Mouse (Mus musculus): Measurements from ENCODE around the gene Tdrd5. TPM values are rescaled to one million over a fixed set of nuclear protein-coding genes. Genes with fewer than 3 reads are reported as not detected.

The Tdrd5 gene
- polyA plus RNA-seq, 1 experiment = not detected

DNA sequence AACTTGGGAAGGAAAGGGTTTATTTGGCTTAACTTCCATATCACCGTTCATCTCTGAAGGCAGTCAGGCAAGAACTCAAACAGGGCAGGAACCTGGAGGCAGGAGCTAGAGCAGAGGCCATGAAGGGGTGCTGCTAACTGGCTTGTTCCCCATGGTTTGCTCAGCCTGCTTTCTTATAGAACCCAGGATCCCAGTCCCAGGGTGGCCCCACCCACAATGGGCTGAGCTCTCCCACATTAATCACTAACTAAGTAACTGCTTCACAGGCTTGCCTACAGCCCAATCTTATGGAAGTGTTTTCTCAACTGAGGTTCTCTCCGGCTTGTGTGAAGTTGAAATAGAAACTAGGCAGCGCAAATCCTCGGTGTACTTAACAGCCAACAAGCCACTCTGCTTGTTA lies 74.7 kb downstream of the Tdrd5 start:
- H3K4me1 ChIP-seq (ENCODE audit: control insufficient read depth, insufficient read depth, insufficient read length, low read length) = no peaks in the 10 kb centered on the region
- no peak overlapping the region for H3K4me3 ChIP-seq (ENCODE audit: insufficient read depth, low read depth, low read length)
- H3K27ac ChIP-seq (replicated peaks; ENCODE audit: low read depth, low read length) = no peak overlapping the region

DNA sequence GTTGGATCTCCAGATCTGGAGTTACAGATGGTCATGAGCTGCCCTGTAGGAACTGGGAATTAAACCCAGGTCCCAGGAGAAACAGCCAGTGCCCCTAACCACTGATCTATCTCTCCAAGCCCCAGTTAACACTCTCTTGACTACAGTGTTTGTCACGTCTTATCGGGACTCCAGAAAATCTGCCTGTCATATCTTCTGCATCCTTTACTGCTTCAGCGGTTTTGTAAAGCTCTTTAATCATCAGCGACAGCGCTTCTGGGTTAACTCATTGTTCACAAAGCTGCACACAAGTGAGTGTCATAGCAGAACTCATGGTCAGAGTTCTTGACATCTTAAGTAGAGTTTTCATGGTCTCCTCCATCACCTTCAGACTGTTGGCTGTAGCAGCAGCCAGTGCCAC lies 76.6 kb downstream of the Tdrd5 start:
- Histone ChIP-seq H3K4me1 (ENCODE audit: control insufficient read depth, insufficient read depth, insufficient read length, low read length) (peaks cover 9% of the 10 kb centered on the region; the same call in 1 of the 2 replicates), H3K4me3 (ENCODE audit: insufficient read depth, low read depth, low read length) (no peak overlapping the region), H3K27ac (replicated peaks; ENCODE audit: low read depth, low read length) (no peak overlapping the region)

DNA sequence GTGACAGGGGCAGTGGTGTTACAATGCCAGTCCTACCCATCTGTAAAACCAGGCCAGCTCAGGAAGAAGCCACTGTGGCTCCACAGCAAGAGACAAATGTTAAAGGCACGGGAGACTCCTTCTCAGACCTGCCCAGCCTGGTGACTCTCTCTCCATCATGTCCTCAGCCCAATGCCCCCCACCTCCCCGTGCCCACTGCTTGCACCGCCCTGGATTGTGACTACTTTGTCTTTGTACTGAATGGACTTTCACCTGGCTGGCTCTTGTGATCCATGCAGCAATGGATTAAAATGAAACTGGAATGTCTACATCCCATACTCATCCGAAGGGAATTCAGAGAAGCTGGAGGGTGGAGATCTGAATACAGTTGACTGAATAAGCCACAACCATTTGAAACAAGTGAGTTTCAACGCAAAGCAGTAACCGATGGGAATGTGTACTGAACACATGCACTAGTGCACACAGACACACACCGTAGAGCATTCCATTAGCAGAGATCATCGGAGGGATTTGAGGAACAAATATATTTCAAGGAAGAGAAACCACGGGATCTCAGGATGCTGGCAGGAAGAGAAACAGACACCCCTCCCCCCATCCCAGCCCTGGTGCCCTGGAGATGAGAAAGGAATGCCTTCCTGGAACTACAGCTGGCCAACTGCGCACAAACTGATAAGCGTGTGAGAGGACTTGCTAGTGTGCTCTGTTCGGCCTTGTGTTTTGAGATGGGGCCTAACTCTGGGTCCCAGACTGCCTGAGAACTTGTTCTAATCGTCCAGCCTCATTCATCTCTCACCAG lies 81.1 kb downstream of the Tdrd5 start:
- peaks cover 15% of the 10 kb centered on the region; the same call in 1 of the 2 replicates for H3K4me1 ChIP-seq (ENCODE audit: control insufficient read depth, insufficient read depth, insufficient read length, low read length)
- no peak overlapping the region for H3K27ac ChIP-seq (replicated peaks; ENCODE audit: low read depth, low read length)
- no peak overlapping the region for H3K4me3 ChIP-seq (ENCODE audit: insufficient read depth, low read depth, low read length)

DNA sequence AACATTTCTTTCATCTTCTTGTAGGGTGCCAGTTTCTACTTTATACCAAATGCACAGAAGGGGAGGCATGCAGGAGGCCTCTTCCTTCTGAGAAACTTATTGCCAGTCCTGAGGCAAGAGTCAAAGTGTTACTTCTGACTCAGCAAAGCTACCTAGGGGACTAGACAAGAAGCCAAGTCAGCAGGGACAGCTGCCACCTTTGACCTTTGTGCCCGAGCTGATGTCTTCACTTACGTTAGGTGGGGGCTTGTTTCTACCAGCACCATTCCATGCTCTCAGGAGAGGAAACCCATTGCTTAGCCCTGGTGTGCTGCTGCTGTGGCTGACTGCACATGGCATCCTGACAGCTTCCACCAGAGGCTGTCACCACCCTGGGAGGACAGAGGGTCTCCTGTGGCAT lies 82.1 kb downstream of the Tdrd5 start:
- Histone ChIP-seq H3K4me3 (ENCODE audit: insufficient read depth, low read depth, low read length) (no peak overlapping the region), H3K4me1 (ENCODE audit: control insufficient read depth, insufficient read depth, insufficient read length, low read length) (peaks cover 15% of the 10 kb centered on the region; the same call in 1 of the 2 replicates), H3K27ac (replicated peaks; ENCODE audit: low read depth, low read length) (no peak overlapping the region)

DNA sequence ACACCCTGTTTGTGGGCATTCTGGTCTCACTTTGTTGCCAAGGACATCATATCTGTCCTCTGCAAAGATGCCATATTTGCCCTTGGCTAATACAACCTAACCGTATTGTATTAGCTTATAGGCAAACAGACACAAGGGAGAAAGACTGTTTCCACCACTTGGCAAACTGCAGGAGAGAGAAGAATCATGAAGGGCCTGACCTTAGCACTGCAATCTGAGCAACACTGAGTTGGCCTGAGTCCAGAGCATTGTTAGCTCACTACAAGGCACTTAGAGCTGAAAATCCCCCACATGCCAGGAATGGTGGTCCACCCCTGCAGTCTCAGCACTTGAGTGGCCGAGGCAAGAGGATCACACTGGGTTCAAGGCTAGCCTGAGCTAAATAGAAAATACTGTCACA lies 84.9 kb downstream of the Tdrd5 start:
- no peak overlapping the region for H3K4me3 ChIP-seq (ENCODE audit: insufficient read depth, low read depth, low read length)
- H3K27ac ChIP-seq (replicated peaks; ENCODE audit: low read depth, low read length) = no peak overlapping the region
- H3K4me1 ChIP-seq (ENCODE audit: control insufficient read depth, insufficient read depth, insufficient read length, low read length) = peaks cover 15% of the 10 kb centered on the region; the same call in 1 of the 2 replicates

DNA sequence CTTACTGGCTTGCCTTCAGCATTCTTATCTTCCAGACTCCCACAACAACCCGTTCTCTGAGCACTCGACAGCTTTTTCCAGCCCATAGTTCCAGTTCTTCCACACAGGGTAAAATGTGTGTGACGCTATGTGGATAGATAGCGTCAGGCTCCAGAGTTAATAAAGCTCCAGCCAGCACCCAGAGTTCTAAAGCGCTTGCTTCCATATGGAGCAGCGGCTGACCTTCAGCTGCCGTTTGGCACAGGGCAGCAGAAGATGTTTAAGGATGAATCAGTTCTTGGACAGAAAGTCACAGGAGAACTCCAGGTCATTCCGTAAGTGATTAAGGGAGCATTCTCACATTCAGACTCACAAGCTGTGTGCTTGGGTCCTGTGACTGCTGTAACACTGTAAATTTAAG lies 85.5 kb downstream of the Tdrd5 start:
- H3K27ac ChIP-seq (replicated peaks; ENCODE audit: low read depth, low read length) = no peak overlapping the region
- H3K4me1 ChIP-seq (ENCODE audit: control insufficient read depth, insufficient read depth, insufficient read length, low read length) = peaks cover 15% of the 10 kb centered on the region; the same call in 1 of the 2 replicates
- no peak overlapping the region for H3K4me3 ChIP-seq (ENCODE audit: insufficient read depth, low read depth, low read length)

DNA sequence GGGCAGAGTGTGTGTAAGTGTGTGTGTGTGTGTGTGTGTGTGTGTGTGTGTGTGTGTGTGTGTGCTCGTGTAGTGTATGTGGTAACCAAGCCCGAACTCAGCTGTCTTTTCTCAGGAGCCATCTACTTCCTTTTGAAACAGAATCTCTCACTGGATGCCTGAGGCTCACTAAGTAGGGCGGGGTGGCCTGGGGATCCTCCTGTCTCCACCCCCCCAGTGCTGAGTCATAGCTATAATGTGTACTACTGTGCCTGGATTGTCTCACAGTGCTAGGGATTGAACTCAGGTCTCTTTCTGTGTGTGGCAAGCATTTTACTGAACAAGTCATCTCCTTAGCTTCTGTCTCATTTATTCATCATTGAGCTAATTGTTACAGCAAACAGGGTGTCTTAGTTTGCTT lies 86.1 kb downstream of the Tdrd5 start:
- Histone ChIP-seq H3K27ac (replicated peaks; ENCODE audit: low read depth, low read length) (no peak overlapping the region), H3K4me3 (ENCODE audit: insufficient read depth, low read depth, low read length) (no peak overlapping the region), H3K4me1 (ENCODE audit: control insufficient read depth, insufficient read depth, insufficient read length, low read length) (peaks cover 10% of the 10 kb centered on the region; the same call in 1 of the 2 replicates)

DNA sequence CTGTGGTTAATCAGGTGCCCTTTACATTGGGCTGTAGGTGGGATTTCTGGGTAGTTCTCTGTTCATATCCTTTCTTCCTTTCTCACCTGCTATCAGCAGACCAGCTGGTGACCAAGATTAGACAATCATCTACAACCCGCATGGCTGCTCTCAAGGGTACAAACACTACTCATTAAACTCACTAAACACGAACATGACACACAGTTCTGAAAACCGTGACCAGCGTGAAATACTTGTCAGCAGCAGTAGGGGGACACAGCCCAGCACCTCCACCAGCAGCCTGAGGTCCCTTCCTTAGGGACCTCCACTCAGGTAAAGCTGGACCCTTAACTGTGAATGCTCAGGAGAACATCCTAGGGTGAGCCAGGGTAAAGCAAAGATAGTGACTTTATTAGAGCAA lies 87.2 kb downstream of the Tdrd5 start:
- Histone ChIP-seq H3K27ac (replicated peaks; ENCODE audit: low read depth, low read length) (no peak overlapping the region), H3K4me1 (ENCODE audit: control insufficient read depth, insufficient read depth, insufficient read length, low read length) (no peaks in the 10 kb centered on the region), H3K4me3 (ENCODE audit: insufficient read depth, low read depth, low read length) (no peak overlapping the region)

DNA sequence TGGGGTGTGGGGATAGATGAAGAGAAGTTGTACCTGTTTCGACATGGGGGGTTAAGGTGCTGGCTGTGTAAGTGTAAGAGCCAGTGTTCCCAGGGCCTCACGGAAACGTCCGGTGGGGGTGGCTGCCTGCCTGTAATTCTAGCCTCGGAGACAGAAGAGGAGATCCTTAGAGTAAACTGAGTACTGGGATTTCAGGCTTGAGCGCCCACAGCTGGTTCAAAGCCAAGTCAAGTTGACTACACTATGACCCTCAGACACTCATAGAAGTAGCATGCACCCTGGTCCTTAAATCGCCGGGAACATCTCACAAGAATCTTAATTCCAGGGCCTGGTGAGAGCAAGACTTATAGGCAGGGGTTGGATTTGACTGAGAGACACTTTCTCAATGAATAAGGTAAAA lies 88.8 kb downstream of the Tdrd5 start:
- no peak overlapping the region for H3K4me3 ChIP-seq (ENCODE audit: insufficient read depth, low read depth, low read length)
- H3K27ac ChIP-seq (replicated peaks; ENCODE audit: low read depth, low read length) = no peak overlapping the region
- no peaks in the 10 kb centered on the region for H3K4me1 ChIP-seq (ENCODE audit: control insufficient read depth, insufficient read depth, insufficient read length, low read length)

DNA sequence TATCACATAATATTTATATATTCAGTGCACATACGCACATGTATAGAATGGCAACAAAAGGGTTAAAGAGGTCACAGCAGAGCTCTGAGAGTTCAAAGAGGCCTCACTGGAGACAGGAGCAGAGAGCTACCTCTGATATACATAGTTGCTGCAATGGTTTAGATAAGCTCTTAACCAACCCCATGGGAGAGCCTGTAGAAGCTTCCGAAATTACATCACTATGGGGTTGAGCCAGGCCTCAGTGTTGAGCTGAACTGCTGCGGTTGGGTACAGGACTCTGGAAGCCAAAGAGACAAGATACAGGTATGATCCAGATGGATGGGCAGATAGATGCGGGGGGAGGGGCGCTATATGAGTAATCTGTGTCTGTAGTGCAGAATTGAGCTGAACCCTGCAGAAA lies 90.5 kb downstream of the Tdrd5 start:
- Histone ChIP-seq H3K4me3 (ENCODE audit: insufficient read depth, low read depth, low read length) (no peak overlapping the region), H3K4me1 (ENCODE audit: control insufficient read depth, insufficient read depth, insufficient read length, low read length) (no peaks in the 10 kb centered on the region), H3K27ac (replicated peaks; ENCODE audit: low read depth, low read length) (no peak overlapping the region)

DNA sequence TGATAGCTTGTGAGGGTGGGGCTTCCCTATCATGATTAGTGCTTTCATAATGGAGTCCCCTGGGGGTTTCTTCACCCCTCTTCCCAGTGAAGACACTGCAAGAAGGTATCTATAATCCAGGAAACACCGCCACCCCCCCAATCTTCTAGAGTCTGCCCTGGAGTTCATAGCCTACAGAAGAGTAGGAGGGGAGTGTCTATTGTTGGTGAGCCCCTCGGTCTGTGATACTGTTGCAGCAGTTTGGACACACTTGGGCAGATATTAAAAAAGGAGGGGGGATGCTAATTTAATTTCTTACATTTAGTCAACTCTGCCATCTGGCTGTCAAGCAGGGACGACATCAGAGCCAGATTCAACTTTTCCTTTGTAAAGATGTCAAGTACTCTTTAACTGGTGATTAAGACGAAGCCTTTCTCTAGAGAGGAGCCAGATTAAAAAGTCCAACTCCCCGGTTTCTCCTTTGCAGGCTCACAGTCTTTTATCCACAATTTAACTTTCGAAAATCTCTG lies 91.6 kb downstream of the Tdrd5 start:
- no peaks in the 10 kb centered on the region for H3K4me1 ChIP-seq (ENCODE audit: control insufficient read depth, insufficient read depth, insufficient read length, low read length)
- H3K27ac ChIP-seq (replicated peaks; ENCODE audit: low read depth, low read length) = no peak overlapping the region
- no peak overlapping the region for H3K4me3 ChIP-seq (ENCODE audit: insufficient read depth, low read depth, low read length)

Other genes starting within 250 kb of the Tdrd5 start
- gene Fam163a, start 98.6 kb downstream of the Tdrd5 start, polyA plus RNA-seq (2012; ENCODE audit: insufficient read depth, insufficient read length, missing spikeins) = not detected in 2 replicates
- not detected in 2 replicates for gene Nphs2, start 7.1 kb upstream of the Tdrd5 start, polyA plus RNA-seq (2012; ENCODE audit: insufficient read depth, insufficient read length, missing spikeins)
- gene Gm2000, start 62.4 kb upstream of the Tdrd5 start, polyA plus RNA-seq (2012; ENCODE audit: insufficient read depth, insufficient read length, missing spikeins) = 882 and 957 TPM in 2 replicates
- not detected in 2 replicates for gene Axdnd1, start 117.5 kb upstream of the Tdrd5 start, polyA plus RNA-seq (2012; ENCODE audit: insufficient read depth, insufficient read length, missing spikeins)
- gene Soat1, start 170.7 kb upstream of the Tdrd5 start, polyA plus RNA-seq (2012; ENCODE audit: insufficient read depth, insufficient read length, missing spikeins) = 2.0 and 2.1 TPM in 2 replicates
- 8.3 and 10.6 TPM in 2 replicates for gene Gm10031, start 220.3 kb upstream of the Tdrd5 start, polyA plus RNA-seq (2012; ENCODE audit: insufficient read depth, insufficient read length, missing spikeins)

All from brown adipose tissue, adult 24 weeks (tissue).